ENCODE assay signal across 22 mouse cellular contexts in genomic region chr17:79058271-79058670, GRCm38 (mm10). TPM values are rescaled to one million over a fixed set of nuclear protein-coding genes. Genes with fewer than 3 reads are reported as not detected.
DNase-seq lines count a peak whose midpoint lies in the region; TF ChIP-seq lines count a peak whose summit lies in the region.
"Had no signal": no experiment of that assay in that cellular context is flagged by ENCODE, and none has a peak within 500 bp of the region (broad histone marks: within the 10 kb centered on the region; RNA-seq: fewer than 3 reads in every experiment).

No protein-coding gene starts in this region.

- H3K27ac ChIP-seq in testis, adult 2 months (ENCODE audit: control insufficient read depth, insufficient read depth, low read depth, low read length) = peak overlapping the region; percentile 29; the same call in 1 of the 2 replicates
- H3K27ac ChIP-seq: embryonic facial prominence, embryonic 15.5 days; gastrocnemius, adult 2 months; hindbrain, embryonic 12.5 days had no signal

- H3K27me3 ChIP-seq in testis, adult 2 months (ENCODE audit: control insufficient read depth, insufficient read depth, low read length) = no peaks in the 10 kb centered on the region
- H3K27me3 ChIP-seq: CH12.LX, Patski had no signal

- no peak overlapping the region for H3K4me3 ChIP-seq in testis, adult 2 months (ENCODE audit: control insufficient read depth, low read depth, low read length)
- H3K4me3 ChIP-seq: embryonic facial prominence, embryonic 15.5 days; gastrocnemius, adult 2 months; hindbrain, embryonic 12.5 days had no signal

- H3K4me1 ChIP-seq in testis, adult 2 months (ENCODE audit: control insufficient read depth, insufficient read depth, low read length) = no peaks in the 10 kb centered on the region
- H3K4me1 ChIP-seq: hindbrain, embryonic 12.5 days had no signal

- H3K36me3 ChIP-seq in testis, adult 2 months (ENCODE audit: control insufficient read depth, insufficient read depth, low read length) = no peaks in the 10 kb centered on the region
- H3K36me3 ChIP-seq: embryonic facial prominence, embryonic 15.5 days; G1E; hindbrain, embryonic 12.5 days had no signal

- intact Hi-C loops in left cerebral cortex, postnatal 4 days (cut with DNase I) = no loop called here
- intact Hi-C loops in left cerebral cortex, postnatal 36 days (cut with DNase I) = no loop called here

- DNase-seq in cerebellum, postnatal 14 days = peak; percentile 63 to 75
- DNase-seq in cerebellum, adult 18-20 months = no peak
- peak; percentile 82 for DNase-seq in left cerebral cortex, postnatal 4 days
- DNase-seq in left cerebral cortex, postnatal 36 days (ENCODE audit: low spot score in 2 of 2) = no peak
- no peak for DNase-seq in testis, postnatal 14 days (ENCODE audit: low spot score)
- no peak for DNase-seq in thymus, postnatal 14 days
- DNase-seq: adrenal gland, postnatal 10 days; adrenal gland, postnatal 36 days; B cell, adult 2 months; cerebellum, adult 11-12 months; cerebellum, adult 9-10 months; cerebellum, postnatal 36 days; embryo, embryonic 11 days; forebrain, postnatal 0 days; gastrocnemius, adult 2 months; gastrocnemius, postnatal 14 days had no signal

- no peak for TF ChIP-seq POLR2A in testis, adult 2 months (IDR thresholded peaks at IDR 0.05; ENCODE audit: control insufficient read depth, low read depth, low read length)

- no peak for TF ChIP-seq CTCF in testis, adult 2 months (IDR thresholded peaks at IDR 0.05; ENCODE audit: control insufficient read depth, insufficient read depth, insufficient replicate concordance, low read depth, low read length)

RNA-seq across cellular contexts. Expression of gene Qpct, which starts 6.6 kb away (rescaled TPM):
- total RNA-seq in left cerebral cortex, postnatal 4 days (2021) = 10 to 100 TPM; 18.3 to 19.7 TPM
- 10 to 100 TPM in 1 of 2 experiments, 1 to 10 TPM in 1; 8.4 to 10.2 TPM for total RNA-seq in left cerebral cortex, postnatal 36 days (2021)
- polyA plus RNA-seq in testis, adult 2 months (2012; rRNA removed) = 19.9 and 30.7 TPM in 2 replicates
- total RNA-seq: CH12.LX had no signal
- polyA plus RNA-seq: G1E had no signal

RNA-seq across cellular contexts. Expression of gene Prkd3, which starts 37.7 kb away (rescaled TPM):
- 10 to 100 TPM; 18.4 to 20.1 TPM for total RNA-seq in left cerebral cortex, postnatal 4 days (2021)
- total RNA-seq in left cerebral cortex, postnatal 36 days (2021) = 10 to 100 TPM; 10.1 to 10.2 TPM
- polyA plus RNA-seq in testis, adult 2 months (2012; rRNA removed) = 3.2 and 4.2 TPM in 2 replicates
- total RNA-seq: CH12.LX had no signal
- polyA plus RNA-seq: G1E had no signal

Comparison
In these comparisons a context has a peak if more than half of its experiments do, and no peak if none do; other contexts are left out.
1. DNase-seq: peak in cerebellum, postnatal 14 days (2 of 2) and left cerebral cortex, postnatal 4 days (single experiment); none in cerebellum, adult 18-20 months (0 of 2), left cerebral cortex, postnatal 36 days (0 of 2), testis, postnatal 14 days (single experiment) and thymus, postnatal 14 days (single experiment).